Mouse (Mus musculus) lung, adult 2 months (tissue): ENCODE results near the gene Slc7a4.

Source experiments
- CTCF ChIP-seq: fragments of 200-500 bp; IDR thresholded peaks from 2 replicates; pipeline ENCODE4 v1.5.1; 2011; ENCODE audit warnings: mild to moderate bottlenecking, low read length, control low read depth; ENCODE audit not compliant: insufficient read depth
- POLR2A ChIP-seq: fragments of 200-500 bp; IDR thresholded peaks from 2 replicates; pipeline ENCODE4 v1.6.1; 2011; ENCODE audit warnings: low read depth, mild to moderate bottlenecking, control low read depth, low read length, borderline replicate concordance; ENCODE audit errors: extremely low read depth

GRCm38 (mm10) chr16:17561751-17562208 is 21.2 kb downstream of the Slc7a4 start, which contains the start of gene P2rx6:
- TF ChIP-seq CTCF (no peak), POLR2A (no peak)
